Mouse (Mus musculus) cerebellum, postnatal 14 days (tissue): Measurements from ENCODE around the gene Rbpms2.
"Not testable (repeated sequence)": the region's sequence is repeated elsewhere in the genome, so short reads cannot be mapped to it uniquely, and the experiment has no call there.

ENCODE experiments used
- DNase-seq, 2 experiments: peaks; one replicate each; pipeline ENCODE4 v3.0.0; 2021; ENCODE audit warnings: mixed read lengths in 2 of 2

Gene Rbpms2

GRCm38 (mm10) chr9:65661029-65661428 lies 31.6 kb downstream of the Rbpms2 start:
- no peak for DNase-seq

GRCm38 (mm10) chr9:65661493-65661892 lies 32.0 kb downstream of the Rbpms2 start:
- no peak for DNase-seq

DNA sequence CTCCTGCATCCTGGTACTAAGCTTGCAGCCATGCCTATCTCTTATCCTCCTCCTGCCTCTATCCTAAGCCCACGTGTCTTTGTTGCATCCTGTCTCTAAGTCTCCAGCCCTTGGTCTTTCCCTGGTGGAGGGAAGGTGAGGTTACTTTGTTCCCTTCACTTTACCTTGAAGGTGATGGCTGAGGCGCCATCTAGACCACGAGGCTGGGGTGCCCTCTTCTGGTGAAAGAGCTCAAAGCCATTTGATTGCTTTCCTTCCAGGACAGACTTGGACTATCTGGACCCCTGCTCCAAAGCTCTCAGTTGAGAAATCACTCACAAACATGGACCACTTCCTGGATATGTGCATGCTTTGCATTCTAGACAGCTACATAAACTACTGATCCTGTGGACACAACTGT lies 34.7 kb downstream of the Rbpms2 start:
- DNase-seq, result peak; percentile 81 to 86

- DNase-seq, result peak; percentile 80 to 88
These were observed 36.6 kb downstream of the Rbpms2 start for GRCm38 (mm10) chr9:65666042-65666441.

DNA sequence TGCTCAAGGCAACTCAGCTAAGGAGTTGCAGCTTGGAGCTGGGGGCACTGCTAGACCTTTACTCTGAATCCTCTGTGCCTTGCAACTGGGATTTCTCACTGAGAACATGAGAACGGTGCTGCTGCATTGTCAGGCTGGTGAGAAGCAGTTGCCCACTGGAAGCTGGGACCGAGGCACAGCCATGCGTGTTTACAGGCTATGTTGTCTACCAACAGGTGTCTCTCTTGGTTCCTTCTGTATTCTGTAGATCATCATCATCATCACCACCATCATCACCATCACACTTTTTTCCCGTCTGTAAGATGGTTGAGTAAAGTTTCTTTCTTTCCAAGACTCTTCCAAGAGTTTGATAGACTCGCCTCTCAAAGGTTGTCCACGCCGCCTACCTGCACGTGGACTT lies 38.3 kb downstream of the Rbpms2 start, which contains the start of gene Oaz2:
Oaz2 (plus strand) TSS at position 301 of the 400 bp plus-strand sequence.
- DNase-seq, result no peak

DNA sequence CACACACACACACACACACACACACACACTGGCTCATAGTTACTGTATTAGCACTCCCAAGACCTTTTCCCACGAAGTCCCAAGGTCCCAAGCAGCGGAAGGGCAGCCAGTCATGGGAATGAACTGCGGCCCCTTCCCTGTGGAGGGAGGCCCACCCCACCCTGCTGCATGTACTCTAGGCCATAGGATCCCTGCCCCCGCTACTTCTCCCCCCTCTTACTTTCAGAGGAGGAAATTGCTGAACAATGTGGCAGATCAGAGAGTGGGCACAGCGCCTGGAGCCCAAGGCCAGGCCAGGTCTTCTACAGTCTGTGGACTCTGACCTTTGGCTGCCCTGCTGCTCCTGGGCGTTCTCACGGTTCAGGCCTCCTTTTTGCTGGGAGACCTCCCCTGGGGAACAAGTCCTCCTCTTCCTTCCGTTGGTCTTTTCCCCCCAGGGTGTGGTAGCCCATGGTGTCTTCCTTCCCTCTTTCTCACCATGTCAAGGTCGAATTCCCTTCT lies 42.0 kb downstream of the Rbpms2 start:
- DNase-seq, result peak in 1 of 2 experiments; percentile 18

GRCm38 (mm10) chr9:65672996-65673395 lies 43.5 kb downstream of the Rbpms2 start:
- no peak for DNase-seq

GRCm38 (mm10) chr9:65675461-65676357 lies 46.3 kb downstream of the Rbpms2 start:
- peak; percentile 36 to 39 for DNase-seq

GRCm38 (mm10) chr9:65676358-65677118 lies 47.1 kb downstream of the Rbpms2 start:
- DNase-seq, result peak; percentile 98 to 99

DNA sequence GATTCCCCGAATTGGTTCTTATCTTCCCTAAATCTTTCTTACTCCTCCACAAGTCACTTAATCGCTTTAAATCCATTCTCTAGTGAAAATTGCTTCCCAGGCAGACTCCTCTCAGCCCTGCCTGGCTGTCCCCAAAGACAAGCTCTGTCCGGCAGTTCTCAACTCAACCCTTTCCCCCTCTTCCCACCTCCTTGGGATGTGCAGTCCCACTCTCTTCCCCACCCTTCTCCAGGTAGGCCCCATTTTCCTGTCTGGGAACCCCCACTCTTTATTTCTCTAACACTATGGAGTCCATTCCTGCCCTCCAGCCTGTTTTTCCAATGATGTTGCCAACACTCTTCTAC lies 47.6 kb downstream of the Rbpms2 start:
- no peak for DNase-seq

GRCm38 (mm10) chr9:65679181-65679761 lies 49.8 kb downstream of the Rbpms2 start:
- peak; percentile 53 to 72 for DNase-seq

DNA sequence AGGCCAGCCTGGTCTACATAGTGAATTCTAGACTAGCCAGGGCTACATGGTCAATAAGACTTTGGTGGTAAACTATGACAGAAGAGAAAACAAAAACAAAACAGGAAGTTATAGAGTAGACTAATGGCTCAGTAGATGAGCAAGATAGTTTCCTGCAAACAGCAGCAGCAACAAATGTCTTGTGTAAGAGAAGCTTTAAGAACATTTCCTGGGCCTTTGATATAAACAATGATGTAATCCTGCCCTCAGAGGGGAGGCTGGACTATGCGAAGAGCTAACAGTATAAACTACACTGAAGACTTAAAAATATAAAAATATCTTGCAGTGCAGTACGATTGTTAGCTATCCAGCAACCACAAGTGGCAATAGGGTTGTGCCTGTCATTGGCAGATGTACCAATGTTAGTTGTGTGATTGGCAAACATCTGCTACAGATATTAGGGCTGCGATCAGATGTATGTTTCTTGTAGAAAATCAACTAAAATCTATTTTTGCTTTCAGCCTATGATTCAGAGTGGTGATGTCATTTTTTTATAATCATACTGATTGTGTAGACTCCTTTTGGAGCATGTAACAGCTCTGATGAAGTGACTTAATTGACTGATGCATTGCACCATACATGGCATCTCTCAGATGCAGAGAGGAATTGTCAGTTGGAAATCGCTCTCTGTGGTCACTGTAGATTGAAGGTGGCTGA lies 51.6 kb downstream of the Rbpms2 start:
- no peak for DNase-seq

DNA sequence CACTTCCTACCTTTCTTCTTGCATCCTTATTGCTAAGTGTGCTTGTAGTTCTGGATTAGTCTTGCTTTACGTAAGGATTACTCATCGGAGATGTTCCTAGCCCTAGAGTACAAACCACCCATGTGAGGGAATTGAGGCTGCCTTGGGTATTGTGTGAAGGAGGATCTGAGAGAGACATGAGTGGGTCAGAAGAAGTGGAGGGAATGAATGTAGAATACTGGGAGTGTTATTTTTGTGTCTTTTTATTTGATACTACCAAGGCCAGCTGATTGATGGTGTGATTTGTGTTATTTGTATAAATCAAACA lies 52.1 kb downstream of the Rbpms2 start:
- DNase-seq, result no peak

- DNase-seq, result no peak
These were observed 52.7 kb downstream of the Rbpms2 start for GRCm38 (mm10) chr9:65682183-65682582.

DNA sequence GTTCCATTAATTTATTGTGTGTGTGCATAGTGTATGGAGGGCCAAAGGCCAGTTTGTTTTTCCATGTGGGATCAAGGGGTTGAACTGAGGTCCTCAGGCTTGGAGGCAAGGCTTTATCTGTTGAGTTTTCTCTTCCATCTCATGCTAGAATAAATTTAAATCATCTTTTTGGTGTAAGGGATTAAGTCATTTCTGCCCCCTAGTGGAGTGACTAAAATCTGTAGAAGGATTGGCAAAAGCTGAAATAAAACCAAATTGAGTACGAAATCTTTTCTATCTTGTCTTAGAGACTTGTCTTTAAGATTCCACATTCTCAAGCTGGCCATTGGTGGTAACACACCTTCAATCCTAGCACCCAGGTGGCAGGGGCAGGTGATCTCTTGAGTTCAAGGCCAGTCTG lies 53.5 kb downstream of the Rbpms2 start:
- peak in 1 of 2 experiments; percentile 48 for DNase-seq

GRCm38 (mm10) chr9:65684704-65685103 lies 55.3 kb downstream of the Rbpms2 start:
- DNase-seq, result no peak

- DNase-seq, result not testable (repeated sequence)
These were observed 60.4 kb downstream of the Rbpms2 start for GRCm38 (mm10) chr9:65689869-65690268.

GRCm38 (mm10) chr9:65692466-65692865 lies 63.0 kb downstream of the Rbpms2 start:
- no peak for DNase-seq

- DNase-seq, result no peak
These were observed 63.6 kb downstream of the Rbpms2 start for GRCm38 (mm10) chr9:65692959-65693603.

GRCm38 (mm10) chr9:65695646-65696045 lies 66.2 kb downstream of the Rbpms2 start:
- peak; percentile 66 to 72 for DNase-seq

DNA sequence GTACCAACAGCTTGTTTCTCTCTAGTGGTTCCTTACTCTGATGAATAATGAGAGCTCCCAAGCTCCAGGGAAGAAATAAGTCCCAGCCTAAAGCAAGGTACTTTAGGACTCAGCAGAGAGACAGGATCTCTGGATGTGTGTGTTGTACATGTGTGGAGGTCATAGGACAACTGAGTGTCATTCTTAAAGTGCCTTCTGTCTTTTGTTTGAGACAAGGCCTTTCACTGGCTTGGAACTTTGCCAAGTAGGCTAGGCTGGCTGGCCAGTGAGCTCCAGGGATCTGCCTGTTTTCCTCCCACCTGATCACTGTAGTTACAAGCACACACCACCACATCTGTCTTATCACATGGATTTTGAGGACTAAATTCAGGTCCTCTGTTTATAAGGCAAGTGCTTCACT lies 66.9 kb downstream of the Rbpms2 start:
- DNase-seq, result peak; percentile 49 to 52

GRCm38 (mm10) chr9:65697356-65697755 lies 67.9 kb downstream of the Rbpms2 start:
- DNase-seq, result no peak
